Mouse (Mus musculus) limb, embryonic 13.5 days (tissue): Measurements from ENCODE around the gene Adipor2. TPM values are rescaled to one million over a fixed set of nuclear protein-coding genes. Genes with fewer than 3 reads are reported as not detected.

Source experiments
- ATAC-seq: fragments of 200-750 bp; cut with Nextera tagmentation; 2 replicates; pipeline ENCODE4 v1.8.0; 2017; ENCODE audit warnings: low read depth, moderate number of reproducible peaks, moderate TSS enrichment; ENCODE audit not compliant: low FRiP score
- H3K27ac ChIP-seq: fragments of 300-500 bp; sonication (generic); 2 replicates; pipeline ENCODE4 v1.5.1; 2015; ENCODE audit warnings: inconsistent platforms, mild to moderate bottlenecking, moderate library complexity
- H3K27me3 ChIP-seq: fragments of 300-500 bp; sonication (generic); 2 replicates; pipeline ENCODE4 v1.6.1; 2015; ENCODE audit warnings: mild to moderate bottlenecking, inconsistent platforms
- H3K36me3 ChIP-seq: fragments of 300-500 bp; sonication (generic); 2 replicates; pipeline ENCODE4 v1.6.1; 2015; ENCODE audit warnings: inconsistent platforms, mild to moderate bottlenecking, moderate library complexity
- H3K4me1 ChIP-seq: fragments of 300-500 bp; sonication (generic); 2 replicates; pipeline ENCODE4 v1.6.1; 2015; ENCODE audit warnings: inconsistent platforms
- H3K4me2 ChIP-seq: fragments of 300-500 bp; sonication (generic); replicated peaks from 2 replicates; pipeline ENCODE4 v1.6.1; 2015; ENCODE audit warnings: inconsistent platforms, mild to moderate bottlenecking, moderate library complexity
- H3K4me3 ChIP-seq: fragments of 300-500 bp; sonication (generic); 2 replicates; pipeline ENCODE4 v1.5.1; 2015; ENCODE audit warnings: moderate library complexity, mild to moderate bottlenecking, inconsistent platforms
- H3K9ac ChIP-seq: fragments of 300-500 bp; sonication (generic); 2 replicates; pipeline ENCODE4 v1.6.1; 2015; ENCODE audit warnings: mild to moderate bottlenecking, inconsistent platforms
- H3K9me3 ChIP-seq: fragments of 300-500 bp; sonication (generic); 2 replicates; pipeline ENCODE4 v1.6.1; 2016; ENCODE audit warnings: inconsistent platforms
- WGBS: fragments of 180-500 bp; shearing (Covaris S2); methylation state at CpG from one replicate; pipeline ENCODE4 v1.1.7; 2015; 5-methylcytosine and 5-hydroxymethylcytosine counted together
- polyA plus RNA-seq: library from polyadenylated mRNA; unstranded; fragments of >200 nt; fragmentation: Nextera tagmentation; extraction: Ambion mirVana; gene quantifications from 2 replicates; pipeline ENCODE4 v1.2.1, GENCODE M21; 2015

Gene Adipor2
- polyA plus RNA-seq, 1 experiment from 2014 or later, result 36.8 TPM

GRCm38 (mm10) chr6:119333202-119333601 lies 84.3 kb downstream of the Adipor2 start:
- H3K27me3 ChIP-seq, result peaks cover 52% of the 10 kb centered on the region
- ATAC-seq, result no peak
- H3K9ac ChIP-seq, result no peak overlapping the region
- H3K4me3 ChIP-seq, result no peak overlapping the region
- H3K27ac ChIP-seq, result no peak overlapping the region
- no peaks in the 10 kb centered on the region for H3K9me3 ChIP-seq
- peaks cover 18% of the 10 kb centered on the region for H3K4me1 ChIP-seq
- H3K4me2 ChIP-seq, result no peak overlapping the region
- H3K36me3 ChIP-seq, result no peaks in the 10 kb centered on the region
- WGBS, result 3% methylated on average over 3 of the region's 3 CpGs

DNA sequence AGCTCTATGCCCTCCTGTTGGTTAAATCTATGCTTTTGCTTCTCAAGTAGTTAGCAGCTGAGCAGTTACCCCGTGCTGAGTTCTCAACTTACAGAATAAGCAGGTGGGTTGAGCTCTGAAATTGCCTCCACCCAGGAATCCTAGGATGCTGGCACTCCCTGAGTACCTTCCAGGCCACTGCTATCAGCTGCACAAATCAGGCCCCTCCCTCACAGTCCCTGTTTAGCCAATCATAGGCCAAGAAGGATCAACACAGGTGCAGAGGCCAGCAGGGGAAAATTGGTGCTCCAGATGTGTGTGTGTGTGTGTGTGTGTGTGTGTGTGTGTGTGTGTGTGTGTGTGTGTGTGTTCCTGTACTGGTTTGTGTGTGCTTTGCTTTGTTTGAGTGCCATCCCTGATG lies 85.4 kb downstream of the Adipor2 start:
- Histone ChIP-seq H3K4me2 (no peak overlapping the region), H3K4me1 (peaks cover 18% of the 10 kb centered on the region), H3K27me3 (peaks cover 63% of the 10 kb centered on the region), H3K9ac (no peak overlapping the region), H3K4me3 (no peak overlapping the region), H3K9me3 (no peaks in the 10 kb centered on the region), H3K36me3 (no peaks in the 10 kb centered on the region), H3K27ac (no peak overlapping the region)
- ATAC-seq, result no peak
- 5% methylated on average over 1 of the region's 1 CpGs for WGBS

DNA sequence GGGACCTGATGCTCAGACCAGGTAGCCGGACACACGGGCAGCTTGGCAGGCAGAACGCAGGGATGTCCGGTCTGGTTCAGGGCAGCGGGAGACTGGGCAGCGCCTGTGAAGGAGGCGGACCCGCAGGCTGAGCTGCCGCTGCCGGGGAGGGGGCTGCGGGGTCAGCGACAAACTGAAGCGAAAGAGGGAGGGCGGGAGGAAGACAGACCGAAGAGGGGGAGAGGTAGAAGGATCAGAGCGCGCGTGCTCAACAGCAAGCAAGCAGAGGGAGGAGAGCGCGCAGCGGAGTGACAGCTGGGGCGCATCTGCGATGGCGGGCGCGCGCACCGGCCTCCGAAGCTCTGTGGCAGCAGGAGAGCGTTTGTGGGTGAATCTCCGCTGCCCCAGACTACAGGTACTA lies 87.0 kb downstream of the Adipor2 start, which contains the start of gene Lrtm2:
Lrtm2 (minus strand) TSS at position 261 of the 400 bp plus-strand sequence.
- Histone ChIP-seq H3K27me3 (peaks cover 79% of the 10 kb centered on the region), H3K9me3 (no peaks in the 10 kb centered on the region), H3K4me3 (peak within 1 kb of the TSS; percentile 37), H3K4me1 (peaks cover 18% of the 10 kb centered on the region), H3K9ac (0 out of 2 replicates have a peak within 1 kb of the TSS, but pooled peaks have one; percentile 35), H3K27ac (no peak within 1 kb of the TSS), H3K36me3 (no peaks in the 10 kb centered on the region), H3K4me2 (peak within 1 kb of the TSS; percentile 64)
- ATAC-seq, result no peak
- WGBS, result under 1% methylated on average over 31 of the region's 31 CpGs

DNA sequence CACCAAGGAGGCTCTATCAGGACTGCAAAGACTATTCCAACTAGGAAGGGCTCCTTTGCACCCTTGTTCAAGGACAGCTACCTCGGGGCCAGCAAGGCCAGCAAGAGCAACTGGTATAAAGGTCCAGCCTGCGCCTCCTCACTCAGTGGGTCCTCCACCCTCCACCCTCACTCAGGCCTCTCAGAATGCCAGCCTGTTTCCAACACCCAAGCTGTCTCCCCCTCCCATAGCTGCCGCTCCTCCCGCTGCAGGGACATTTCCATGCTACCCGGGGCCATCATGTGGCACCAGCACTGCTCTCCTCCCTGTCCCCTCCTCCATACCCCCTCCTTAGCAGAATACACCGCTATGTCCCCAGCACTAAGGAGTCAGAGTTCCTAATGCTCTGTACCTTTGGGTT lies 87.6 kb downstream of the Adipor2 start:
- no peak overlapping the region for H3K27ac ChIP-seq
- no peak for ATAC-seq
- H3K27me3 ChIP-seq, result peaks cover 84% of the 10 kb centered on the region
- H3K4me3 ChIP-seq, result no peak overlapping the region
- no peaks in the 10 kb centered on the region for H3K36me3 ChIP-seq
- no peaks in the 10 kb centered on the region for H3K9me3 ChIP-seq
- peaks cover 20% of the 10 kb centered on the region for H3K4me1 ChIP-seq
- peak overlapping the region; percentile 64; the same call in 1 of the 2 replicates for H3K4me2 ChIP-seq
- 9% methylated on average over 6 of the region's 6 CpGs for WGBS
- H3K9ac ChIP-seq, result no peak overlapping the region

DNA sequence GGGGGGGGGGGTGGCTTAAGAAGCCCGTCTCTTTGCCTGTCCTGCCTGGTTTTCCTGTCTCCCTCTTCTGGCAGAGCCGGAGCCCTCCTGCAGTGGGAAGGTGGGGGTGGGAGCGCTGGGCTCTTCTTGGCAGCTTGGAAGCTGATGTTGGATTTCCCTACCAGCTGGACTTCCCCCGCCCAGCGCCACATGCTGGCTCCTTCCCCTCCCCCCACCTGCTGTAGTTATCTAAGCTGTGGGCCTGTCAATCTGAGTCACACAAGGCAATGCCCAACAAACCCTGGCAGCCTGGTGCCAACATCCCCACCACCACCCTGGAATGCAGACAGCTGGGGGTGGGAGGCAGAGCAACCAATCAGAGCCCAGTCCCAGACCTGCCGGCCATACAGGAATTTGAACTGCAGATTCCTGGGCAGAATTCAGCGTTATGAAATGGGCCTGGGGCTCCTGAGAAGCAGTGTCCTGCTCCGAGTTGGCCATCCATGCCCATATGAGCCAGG lies 88.2 kb downstream of the Adipor2 start:
- peaks cover 90% of the 10 kb centered on the region for H3K27me3 ChIP-seq
- ATAC-seq, result 0 out of 2 replicates have a peak, but pooled peaks have one; percentile 24

DNA sequence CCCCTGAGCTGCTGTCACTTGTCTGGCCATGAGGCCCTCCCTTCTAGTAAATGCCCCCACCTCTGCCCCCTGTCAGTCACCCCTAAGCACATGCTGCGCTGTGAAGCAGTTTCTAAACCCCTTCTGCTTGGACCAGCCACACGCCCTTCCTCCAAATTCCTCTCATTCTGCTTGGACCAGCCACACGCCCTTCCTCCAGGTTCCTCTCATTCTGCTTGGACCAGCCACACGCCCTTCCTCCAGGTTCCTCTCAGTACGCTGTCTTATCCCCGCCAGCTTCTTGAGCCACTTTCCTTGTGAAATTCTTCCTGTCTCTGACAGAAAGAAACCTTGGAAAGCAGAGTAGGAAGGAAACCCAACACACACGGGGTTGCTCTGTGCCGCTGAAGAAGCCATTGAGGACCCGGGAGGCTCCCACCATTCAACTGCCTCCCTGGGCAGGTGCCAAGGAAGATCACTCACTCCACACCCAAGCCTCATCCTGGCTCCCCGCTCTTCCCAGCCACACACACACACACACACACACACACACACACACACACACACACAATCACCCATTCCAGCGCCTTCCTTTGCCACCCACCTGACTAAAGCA lies 88.9 kb downstream of the Adipor2 start:
- WGBS, result 5% methylated on average over 11 of the region's 11 CpGs
- Histone ChIP-seq H3K27ac (no peak overlapping the region), H3K4me2 (no peak overlapping the region), H3K9ac (no peak overlapping the region), H3K9me3 (no peaks in the 10 kb centered on the region), H3K4me1 (peaks cover 26% of the 10 kb centered on the region), H3K4me3 (no peak overlapping the region), H3K27me3 (peaks cover 95% of the 10 kb centered on the region), H3K36me3 (no peaks in the 10 kb centered on the region)
- no peak for ATAC-seq

More for the DNA sequence above, 88.2 kb downstream of the Adipor2 start:
- no peak overlapping the region for H3K9ac ChIP-seq
- H3K4me3 ChIP-seq, result no peak overlapping the region
- no peak overlapping the region for H3K4me2 ChIP-seq
- WGBS, result under 1% methylated on average over 8 of the region's 8 CpGs
- H3K36me3 ChIP-seq, result no peaks in the 10 kb centered on the region
- H3K9me3 ChIP-seq, result no peaks in the 10 kb centered on the region
- no peak overlapping the region for H3K27ac ChIP-seq
- H3K4me1 ChIP-seq, result peaks cover 20% of the 10 kb centered on the region

DNA sequence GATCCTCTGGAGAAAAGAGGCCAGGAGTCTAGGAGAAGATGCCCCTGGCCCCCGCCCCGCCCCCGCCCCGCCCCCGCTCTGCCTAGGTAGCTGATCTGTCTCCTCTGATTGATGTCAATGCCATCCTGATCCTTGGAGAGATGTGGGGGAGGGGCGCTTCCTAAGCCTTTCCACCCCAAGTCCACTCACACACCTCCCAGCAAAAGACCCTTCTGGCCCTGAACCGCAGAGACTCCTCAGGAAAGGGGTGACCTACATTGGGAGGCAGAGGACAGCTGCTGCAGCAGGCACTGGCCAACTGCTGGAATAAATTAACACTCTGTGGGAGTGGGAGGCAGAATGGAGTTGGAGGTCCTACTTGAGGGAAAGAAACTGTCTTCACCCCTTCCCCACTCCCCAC lies 91.0 kb downstream of the Adipor2 start:
- peaks cover 79% of the 10 kb centered on the region for H3K27me3 ChIP-seq
- no peak for ATAC-seq

DNA sequence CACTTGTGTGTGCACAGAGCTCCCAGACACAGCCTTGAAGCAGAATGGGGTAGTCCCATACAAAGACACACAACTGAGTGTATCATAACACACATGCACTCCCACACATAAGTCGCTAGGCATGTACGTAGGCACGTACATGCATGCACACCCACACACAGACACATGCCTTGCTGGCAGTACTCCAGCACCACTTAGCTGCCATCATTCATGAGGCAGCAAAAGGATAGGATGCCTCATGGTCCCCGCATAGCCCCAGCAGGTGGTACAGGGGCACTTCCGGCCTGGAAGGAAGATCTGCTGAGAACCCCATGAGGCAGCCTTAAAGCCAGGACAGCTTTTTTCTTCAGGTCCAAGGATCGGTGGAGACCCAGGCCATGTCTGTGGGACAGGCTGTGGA lies 91.5 kb downstream of the Adipor2 start:
- 75% methylated on average over 6 of the region's 6 CpGs for WGBS
- Histone ChIP-seq H3K9me3 (no peaks in the 10 kb centered on the region), H3K27me3 (peaks cover 74% of the 10 kb centered on the region), H3K9ac (no peak overlapping the region), H3K27ac (no peak overlapping the region), H3K4me1 (peaks cover 23% of the 10 kb centered on the region), H3K4me3 (no peak overlapping the region), H3K36me3 (no peaks in the 10 kb centered on the region), H3K4me2 (no peak overlapping the region)
- ATAC-seq, result no peak

More for the DNA sequence above, 91.0 kb downstream of the Adipor2 start:
- Histone ChIP-seq H3K9ac (no peak overlapping the region), H3K4me3 (no peak overlapping the region), H3K9me3 (no peaks in the 10 kb centered on the region), H3K36me3 (no peaks in the 10 kb centered on the region), H3K27ac (no peak overlapping the region), H3K4me1 (peaks cover 23% of the 10 kb centered on the region), H3K4me2 (no peak overlapping the region)
- WGBS, result 15% methylated on average over 7 of the region's 7 CpGs

DNA sequence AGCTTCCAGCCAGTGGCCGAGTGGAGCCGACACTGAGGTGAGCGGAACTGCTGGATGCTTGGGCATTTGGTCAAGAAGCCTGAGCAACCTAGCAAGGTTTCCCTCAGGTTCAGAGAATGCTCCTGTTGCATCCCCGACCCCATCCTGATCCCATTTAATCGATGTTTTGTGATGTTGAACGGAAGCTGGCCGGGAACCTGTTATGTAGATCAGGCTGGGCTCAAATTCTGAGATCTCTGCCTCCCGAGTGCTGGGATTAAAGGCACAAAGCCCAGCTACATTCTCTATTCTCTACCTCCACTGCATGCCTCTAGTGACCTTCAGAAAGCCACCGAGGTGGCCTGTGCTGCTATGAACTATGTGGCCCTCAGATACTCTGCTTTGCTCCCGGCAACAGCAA lies 92.7 kb downstream of the Adipor2 start:
- Histone ChIP-seq H3K9ac (no peak overlapping the region), H3K9me3 (no peaks in the 10 kb centered on the region), H3K27ac (no peak overlapping the region), H3K4me1 (peaks cover 17% of the 10 kb centered on the region), H3K4me2 (no peak overlapping the region), H3K27me3 (peaks cover 62% of the 10 kb centered on the region), H3K36me3 (no peaks in the 10 kb centered on the region), H3K4me3 (no peak overlapping the region)
- 55% methylated on average over 10 of the region's 10 CpGs for WGBS
- ATAC-seq, result no peak

- no peaks in the 10 kb centered on the region for H3K36me3 ChIP-seq
- no peak for ATAC-seq
- no peak overlapping the region for H3K27ac ChIP-seq
- H3K27me3 ChIP-seq, result peaks cover 31% of the 10 kb centered on the region
- no peak overlapping the region for H3K9ac ChIP-seq
- 69% methylated on average over 7 of the region's 7 CpGs for WGBS
- H3K9me3 ChIP-seq, result no peaks in the 10 kb centered on the region
- H3K4me3 ChIP-seq, result no peak overlapping the region
- peaks cover 11% of the 10 kb centered on the region; the same call in 1 of the 2 replicates for H3K4me1 ChIP-seq
- no peak overlapping the region for H3K4me2 ChIP-seq
These were observed 95.8 kb downstream of the Adipor2 start for GRCm38 (mm10) chr6:119321752-119322151.

DNA sequence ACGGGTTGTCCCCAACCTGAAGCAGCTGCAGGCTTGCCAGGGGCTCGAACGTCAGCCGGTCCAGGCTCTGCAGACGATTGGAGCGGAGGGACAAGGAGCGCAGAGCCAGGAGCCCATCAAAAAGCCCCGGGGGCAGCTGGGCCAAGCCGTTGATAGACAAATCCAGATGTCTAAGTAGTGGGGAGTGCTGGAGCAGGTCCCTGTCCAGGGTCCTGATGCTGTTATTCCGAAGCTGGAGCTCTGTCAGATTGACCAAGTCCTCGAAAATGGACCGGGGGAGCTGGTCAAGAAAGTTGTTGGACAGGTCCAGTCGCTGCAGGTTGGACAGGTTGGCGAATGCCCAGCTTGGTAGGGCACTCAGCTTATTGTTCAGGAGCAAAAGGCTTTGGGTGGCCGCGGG lies 97.0 kb downstream of the Adipor2 start:
- Histone ChIP-seq H3K4me1 (peaks cover 11% of the 10 kb centered on the region; the same call in 1 of the 2 replicates), H3K4me2 (no peak overlapping the region), H3K36me3 (no peaks in the 10 kb centered on the region), H3K9ac (no peak overlapping the region), H3K27me3 (peaks cover 19% of the 10 kb centered on the region), H3K4me3 (no peak overlapping the region), H3K9me3 (no peaks in the 10 kb centered on the region), H3K27ac (no peak overlapping the region)
- WGBS, result 24% methylated on average over 16 of the region's 16 CpGs
- ATAC-seq, result no peak

GRCm38 (mm10) chr6:119319358-119319757 lies 98.1 kb downstream of the Adipor2 start:
- Histone ChIP-seq H3K27ac (no peak overlapping the region), H3K4me2 (no peak overlapping the region), H3K9ac (no peak overlapping the region), H3K4me1 (peaks cover 8% of the 10 kb centered on the region; the same call in 1 of the 2 replicates), H3K27me3 (peaks cover 8% of the 10 kb centered on the region; the same call in 1 of the 2 replicates), H3K36me3 (no peaks in the 10 kb centered on the region), H3K4me3 (no peak overlapping the region), H3K9me3 (no peaks in the 10 kb centered on the region)
- no peak for ATAC-seq
- WGBS, result 78% methylated on average over 2 of the region's 2 CpGs

DNA sequence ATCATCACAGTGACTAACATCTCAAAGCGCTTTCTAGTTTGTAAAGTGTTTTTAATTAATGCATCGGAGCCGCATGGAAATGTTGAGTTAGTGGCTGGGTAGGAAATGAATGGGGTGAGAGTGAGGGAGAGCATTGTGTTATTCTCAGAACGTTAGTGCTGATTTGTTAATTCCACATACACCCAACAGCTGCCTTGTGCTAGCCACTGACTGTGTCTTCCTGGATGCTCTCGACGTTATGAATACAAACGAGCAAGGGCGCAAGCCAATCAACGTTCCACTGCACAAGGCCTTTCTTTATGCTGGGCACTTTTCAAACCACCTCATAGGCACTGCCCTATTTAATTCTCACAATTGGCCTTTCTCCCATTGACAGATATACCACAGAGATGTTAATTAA lies 98.8 kb downstream of the Adipor2 start:
- no peak overlapping the region for H3K27ac ChIP-seq
- no peak for ATAC-seq
- peaks cover 5% of the 10 kb centered on the region for H3K4me1 ChIP-seq
- no peak overlapping the region for H3K9ac ChIP-seq
- H3K4me2 ChIP-seq, result no peak overlapping the region
- peaks cover 4% of the 10 kb centered on the region; the same call in 1 of the 2 replicates for H3K27me3 ChIP-seq
- WGBS, result 85% methylated on average over 9 of the region's 9 CpGs
- H3K4me3 ChIP-seq, result no peak overlapping the region
- H3K36me3 ChIP-seq, result no peaks in the 10 kb centered on the region
- no peaks in the 10 kb centered on the region for H3K9me3 ChIP-seq
